Mouse (Mus musculus) T-helper 17 cell (primary cell): Measurements from ENCODE around the gene Plpp4.

Experiments used
- in situ Hi-C, 2 experiments: fragments of 300-600 bp; cut with MboI, MseI; formaldehyde crosslinking; loops; 1 replicate in 1 of 2; 2 replicates in 1 of 2; pipeline ENCODE4 v1.15.1; 2025; ENCODE audit warnings: high pct_unique_total_duplicates in 2 of 2

The Plpp4 gene

GRCm38 (mm10) chr7:129256621-129257373 lies at the start of gene Plpp4:
Gene Plpp4 (plus strand): TSS chr7:129257031.
- in situ Hi-C loops = no loop called here

GRCm38 (mm10) chr7:129215926-129216543 lies 40.8 kb upstream of the Plpp4 start:
- in situ Hi-C loops = no loop called here

- in situ Hi-C loops = no loop called here
Measured at GRCm38 (mm10) chr7:129216547-129217195, 40.2 kb upstream of the Plpp4 start.

- in situ Hi-C loops = no loop called here
Measured at GRCm38 (mm10) chr7:129220948-129221347, 35.9 kb upstream of the Plpp4 start.

- in situ Hi-C loops = no loop called here
Measured at GRCm38 (mm10) chr7:129221649-129222048, 35.2 kb upstream of the Plpp4 start.

- in situ Hi-C loops = loop anchor here in 1 of 2 experiments (10.0 kb wide), 1 partner anchor 1559 kb away; no protein-coding TSS in a partner anchor
Measured at GRCm38 (mm10) chr7:129235410-129235809, 21.4 kb upstream of the Plpp4 start.

GRCm38 (mm10) chr7:129235995-129236394 lies 20.8 kb upstream of the Plpp4 start:
- in situ Hi-C loops = loop anchor here in 1 of 2 experiments (10.0 kb wide), 1 partner anchor 1559 kb away; no protein-coding TSS in a partner anchor

- in situ Hi-C loops = no loop called here
Measured at GRCm38 (mm10) chr7:129250981-129251380, 5.8 kb upstream of the Plpp4 start.

- in situ Hi-C loops = no loop called here
Measured at GRCm38 (mm10) chr7:129253406-129253805, 3.4 kb upstream of the Plpp4 start.

GRCm38 (mm10) chr7:129254126-129254525 lies 2.7 kb upstream of the Plpp4 start:
- in situ Hi-C loops = no loop called here

GRCm38 (mm10) chr7:129255406-129255805 lies 1.4 kb upstream of the Plpp4 start:
- in situ Hi-C loops = no loop called here

GRCm38 (mm10) chr7:129257374-129258018 lies 665 bp downstream of the Plpp4 start:
- in situ Hi-C loops = no loop called here

GRCm38 (mm10) chr7:129258331-129258730 lies 1.5 kb downstream of the Plpp4 start:
- in situ Hi-C loops = no loop called here

- in situ Hi-C loops = no loop called here
Measured at GRCm38 (mm10) chr7:129259195-129259594, 2.4 kb downstream of the Plpp4 start.

GRCm38 (mm10) chr7:129273867-129274266 lies 17.0 kb downstream of the Plpp4 start:
- in situ Hi-C loops = no loop called here

- in situ Hi-C loops = no loop called here
Measured at GRCm38 (mm10) chr7:129274726-129275125, 17.9 kb downstream of the Plpp4 start.

GRCm38 (mm10) chr7:129277751-129278150 lies 20.9 kb downstream of the Plpp4 start:
- in situ Hi-C loops = no loop called here

GRCm38 (mm10) chr7:129278801-129279200 lies 22.0 kb downstream of the Plpp4 start:
- in situ Hi-C loops = no loop called here

- in situ Hi-C loops = no loop called here
Measured at GRCm38 (mm10) chr7:129279261-129279660, 22.4 kb downstream of the Plpp4 start.

GRCm38 (mm10) chr7:129281966-129282365 lies 25.1 kb downstream of the Plpp4 start:
- in situ Hi-C loops = no loop called here

GRCm38 (mm10) chr7:129285186-129285868 lies 28.5 kb downstream of the Plpp4 start:
- in situ Hi-C loops = no loop called here
